Mouse (Mus musculus) midbrain, postnatal 0 days (tissue): ENCODE measurements at regions not wholly inside any gene's neighbourhood (a gene's known extent, or its start where the extent isn't known, plus 50 kb on each side); places are given as distances from the start of the nearest gene placed in this dataset.

ENCODE experiments used
- ATAC-seq: fragments of 200-750 bp; cut with Nextera tagmentation; 2 replicates; pipeline ENCODE4 v1.8.0; 2017; ENCODE audit warnings: moderate number of reproducible peaks, mild to moderate bottlenecking, moderate TSS enrichment, moderate library complexity; ENCODE audit not compliant: low FRiP score
- DNase-seq: peaks from one replicate; pipeline ENCODE4 v3.0.0-alpha.2; 2015; ENCODE audit warnings: low spot score
- H3K27ac ChIP-seq: fragments of 300-500 bp; sonication (generic); 2 replicates; pipeline ENCODE4 v1.5.1; 2014; ENCODE audit warnings: low read depth, mild to moderate bottlenecking, low read length, mixed read lengths
- H3K27me3 ChIP-seq: fragments of 300-500 bp; sonication (generic); 2 replicates; pipeline ENCODE4 v1.6.1; 2014; ENCODE audit warnings: low read length, control low read depth, mixed read lengths; ENCODE audit not compliant: insufficient read depth
- H3K36me3 ChIP-seq: fragments of 300-500 bp; sonication (generic); 2 replicates; pipeline ENCODE4 v1.6.1; 2014; ENCODE audit warnings: low read length, control low read depth, mixed read lengths; ENCODE audit not compliant: insufficient read depth
- H3K4me1 ChIP-seq: fragments of 300-500 bp; sonication (generic); 2 replicates; pipeline ENCODE4 v1.6.1; 2014; ENCODE audit warnings: mild to moderate bottlenecking, control low read depth, antibody characterized with exemption, low read length, mixed read lengths; ENCODE audit not compliant: insufficient read depth
- H3K4me2 ChIP-seq: fragments of 300-500 bp; sonication (generic); 2 replicates; pipeline ENCODE4 v1.6.1; 2014; ENCODE audit warnings: low read depth, mild to moderate bottlenecking, low read length, mixed read lengths; ENCODE audit not compliant: poor library complexity, severe bottlenecking
- H3K4me3 ChIP-seq: fragments of 300-500 bp; sonication (generic); 2 replicates; pipeline ENCODE4 v1.5.1; 2014; ENCODE audit warnings: low read depth, mild to moderate bottlenecking, low read length, moderate library complexity
- H3K9ac ChIP-seq: fragments of 300-500 bp; sonication (generic); replicated peaks from 2 replicates; pipeline ENCODE4 v1.6.1; 2014; ENCODE audit warnings: mild to moderate bottlenecking, low read length, moderate library complexity, mixed read lengths; ENCODE audit not compliant: poor library complexity, severe bottlenecking
- H3K9me3 ChIP-seq: fragments of 300-500 bp; sonication (generic); 2 replicates; pipeline ENCODE4 v1.6.1; 2016; ENCODE audit warnings: low read length, control low read depth
- CTCF ChIP-seq: IDR thresholded peaks from 2 replicates; pipeline ENCODE4 v1.5.1; 2016; ENCODE audit warnings: antibody characterized with exemption, mild to moderate bottlenecking
- WGBS: fragments of 180-500 bp; shearing (Covaris S2); extraction: QIAGEN DNeasy Blood & Tissue Kit; methylation state at CpG from one replicate; pipeline ENCODE4 v1.1.7; 2014; 5-methylcytosine and 5-hydroxymethylcytosine counted together

GRCm38 (mm10) chr17:7604096-7604495 is 218.8 kb upstream of the Unc93a2 start:
- Histone ChIP-seq H3K27me3 (no peaks in the 10 kb centered on the region), H3K4me3 (no peak overlapping the region), H3K9me3 (no peaks in the 10 kb centered on the region), H3K36me3 (no peaks in the 10 kb centered on the region), H3K9ac (no peak overlapping the region), H3K4me1 (no peaks in the 10 kb centered on the region), H3K4me2 (no peak overlapping the region), H3K27ac (no peak overlapping the region)
- DNase-seq, result no peak
- no peak for TF ChIP-seq CTCF
- WGBS, result 92% methylated on average over 3 of the region's 3 CpGs
- ATAC-seq, result no peak

GRCm38 (mm10) chr17:7600555-7600954 is 215.3 kb upstream of the Unc93a2 start:
- Histone ChIP-seq H3K9me3 (no peaks in the 10 kb centered on the region), H3K36me3 (no peaks in the 10 kb centered on the region), H3K9ac (no peak overlapping the region), H3K4me1 (no peaks in the 10 kb centered on the region), H3K27me3 (no peaks in the 10 kb centered on the region), H3K4me2 (no peak overlapping the region), H3K4me3 (no peak overlapping the region), H3K27ac (no peak overlapping the region)
- ATAC-seq, result no peak
- DNase-seq, result peak; percentile 34
- no peak for TF ChIP-seq CTCF
- 67% methylated on average over 2 of the region's 2 CpGs for WGBS

DNA sequence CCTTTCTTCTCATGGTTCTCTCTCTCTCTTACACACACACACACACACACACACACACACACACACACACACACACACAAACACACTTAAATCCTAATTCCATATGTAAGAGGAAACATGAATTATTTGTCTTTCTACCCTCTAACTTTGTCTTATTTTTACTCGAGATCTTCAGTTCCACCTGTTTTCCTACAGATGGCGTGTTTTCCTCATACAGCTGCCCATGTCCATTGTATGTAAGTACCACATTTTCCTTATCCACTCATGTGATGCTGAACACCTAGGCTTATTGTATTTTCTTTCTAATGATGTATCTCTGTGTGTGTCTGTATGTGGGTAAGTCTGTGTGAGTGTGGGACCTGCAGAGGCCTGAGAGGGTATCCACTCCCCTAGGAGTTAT is 212.2 kb upstream of the Unc93a2 start:
- Histone ChIP-seq H3K27ac (no peak overlapping the region), H3K4me1 (no peaks in the 10 kb centered on the region), H3K4me3 (no peak overlapping the region), H3K4me2 (no peak overlapping the region), H3K27me3 (no peaks in the 10 kb centered on the region), H3K9ac (no peak overlapping the region), H3K36me3 (no peaks in the 10 kb centered on the region), H3K9me3 (no peaks in the 10 kb centered on the region)
- 57% methylated on average over 2 of the region's 2 CpGs for WGBS
- ATAC-seq, result no peak
- TF ChIP-seq CTCF, result peak; percentile 65
- DNase-seq, result no peak

- H3K27me3 ChIP-seq, result no peaks in the 10 kb centered on the region
- no peaks in the 10 kb centered on the region for H3K9me3 ChIP-seq
- TF ChIP-seq CTCF, result no peak
- DNase-seq, result no peak
- H3K36me3 ChIP-seq, result no peaks in the 10 kb centered on the region
- H3K4me1 ChIP-seq, result no peaks in the 10 kb centered on the region
- no peak overlapping the region for H3K9ac ChIP-seq
- no peak overlapping the region for H3K4me2 ChIP-seq
- H3K27ac ChIP-seq, result no peak overlapping the region
- ATAC-seq, result no peak
- WGBS, result 49% methylated on average over 3 of the region's 3 CpGs
- H3K4me3 ChIP-seq, result no peak overlapping the region
These were observed 209.5 kb upstream of the Unc93a2 start for GRCm38 (mm10) chr17:7594801-7595200.

DNA sequence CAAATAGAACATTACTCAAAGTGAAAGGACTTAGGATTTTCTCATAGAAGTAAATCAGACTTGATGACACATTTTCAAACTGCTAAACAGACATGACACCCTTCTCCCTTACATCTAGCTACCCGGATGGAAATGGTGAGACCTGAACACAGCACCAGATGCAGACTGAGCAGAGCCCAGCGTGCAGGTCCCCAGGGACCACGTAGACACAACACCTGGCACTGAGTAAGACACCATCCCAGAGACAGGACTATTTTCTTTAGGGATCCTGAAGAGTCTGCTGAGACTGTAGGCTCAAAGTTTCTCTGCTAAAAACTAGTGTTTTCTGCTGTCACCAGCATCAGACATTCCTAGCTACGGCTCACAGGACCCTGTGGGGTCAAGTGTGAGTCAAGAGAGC is 207.2 kb upstream of the Unc93a2 start:
- no peak overlapping the region for H3K4me3 ChIP-seq
- DNase-seq (no peak), ATAC-seq (no peak)
- H3K9ac ChIP-seq, result no peak overlapping the region
- H3K9me3 ChIP-seq, result no peaks in the 10 kb centered on the region
- no peak overlapping the region for H3K27ac ChIP-seq
- no peak overlapping the region for H3K4me2 ChIP-seq
- no peaks in the 10 kb centered on the region for H3K27me3 ChIP-seq
- 85% methylated on average over 4 of the region's 4 CpGs for WGBS
- H3K36me3 ChIP-seq, result no peaks in the 10 kb centered on the region
- H3K4me1 ChIP-seq, result no peaks in the 10 kb centered on the region
- TF ChIP-seq CTCF, result no peak

- H3K4me1 ChIP-seq, result no peaks in the 10 kb centered on the region
- WGBS, result 72% methylated on average over 4 of the region's 4 CpGs
- H3K4me2 ChIP-seq, result no peak overlapping the region
- H3K4me3 ChIP-seq, result no peak overlapping the region
- H3K9ac ChIP-seq, result no peak overlapping the region
- no peak for ATAC-seq
- H3K36me3 ChIP-seq, result no peaks in the 10 kb centered on the region
- no peak for TF ChIP-seq CTCF
- H3K27ac ChIP-seq, result no peak overlapping the region
- no peaks in the 10 kb centered on the region for H3K27me3 ChIP-seq
- no peak for DNase-seq
- no peaks in the 10 kb centered on the region for H3K9me3 ChIP-seq
These were observed 197.7 kb upstream of the Unc93a2 start for GRCm38 (mm10) chr17:7582866-7583398.
